Mouse (Mus musculus): ENCODE measurements at regions not wholly inside any gene's neighbourhood (a gene's known extent, or its start where the extent isn't known, plus 50 kb on each side); places are given as distances from the start of the nearest gene placed in this dataset.

- Histone ChIP-seq H3K4me2 (no peak overlapping the region), H3K27ac (no peak overlapping the region), H3K36me3 (no peaks in the 10 kb centered on the region), H3K27me3 (no peaks in the 10 kb centered on the region), H3K4me3 (no peak overlapping the region), H3K4me1 (replicated peaks) (no peaks in the 10 kb centered on the region), H3K9me3 (replicated peaks) (no peaks in the 10 kb centered on the region), H3K9ac (no peak overlapping the region)
- WGBS, result 59% methylated on average over 15 of the region's 15 CpGs
- no peak for ATAC-seq (replicated peaks; ENCODE audit: insufficient number of reproducible peaks, insufficient read depth, low FRiP score, low read depth)
Observed at GRCm38 (mm10) chr16:7638955-7639755, 785.8 kb downstream of the Tmem114 start.

GRCm38 (mm10) chr16:7637993-7638392 is 786.9 kb downstream of the Tmem114 start:
- Histone ChIP-seq H3K9me3 (replicated peaks) (no peaks in the 10 kb centered on the region), H3K9ac (no peak overlapping the region), H3K4me1 (replicated peaks) (no peaks in the 10 kb centered on the region), H3K36me3 (no peaks in the 10 kb centered on the region), H3K27me3 (no peaks in the 10 kb centered on the region), H3K4me2 (no peak overlapping the region), H3K27ac (no peak overlapping the region), H3K4me3 (no peak overlapping the region)
- no peak for ATAC-seq (replicated peaks; ENCODE audit: insufficient number of reproducible peaks, insufficient read depth, low FRiP score, low read depth)

- Histone ChIP-seq H3K9me3 (replicated peaks) (no peaks in the 10 kb centered on the region), H3K9ac (no peak overlapping the region), H3K27ac (no peak overlapping the region), H3K4me1 (replicated peaks) (no peaks in the 10 kb centered on the region), H3K4me3 (no peak overlapping the region), H3K27me3 (no peaks in the 10 kb centered on the region), H3K4me2 (no peak overlapping the region), H3K36me3 (no peaks in the 10 kb centered on the region)
- 67% methylated on average over 5 of the region's 5 CpGs for WGBS
- no peak for ATAC-seq (replicated peaks; ENCODE audit: insufficient number of reproducible peaks, insufficient read depth, low FRiP score, low read depth)
Observed at GRCm38 (mm10) chr16:7637121-7637700, 787.7 kb downstream of the Tmem114 start.

GRCm38 (mm10) chr16:7636326-7636725 is 788.6 kb downstream of the Tmem114 start:
- 69% methylated on average over 5 of the region's 5 CpGs for WGBS
- Histone ChIP-seq H3K27ac (no peak overlapping the region), H3K4me2 (no peak overlapping the region)

GRCm38 (mm10) chr16:7632474-7632873 is 792.5 kb downstream of the Tmem114 start:
- H3K4me2 ChIP-seq, result no peak overlapping the region
- H3K36me3 ChIP-seq, result no peaks in the 10 kb centered on the region
- H3K27ac ChIP-seq, result no peak overlapping the region
- no peak for ATAC-seq (replicated peaks; ENCODE audit: insufficient number of reproducible peaks, insufficient read depth, low FRiP score, low read depth)
- H3K9ac ChIP-seq, result no peak overlapping the region
- H3K4me3 ChIP-seq, result no peak overlapping the region
- H3K9me3 ChIP-seq (replicated peaks), result no peaks in the 10 kb centered on the region
- 20% methylated on average over 5 of the region's 5 CpGs for WGBS
- no peaks in the 10 kb centered on the region for H3K27me3 ChIP-seq
- H3K4me1 ChIP-seq (replicated peaks), result no peaks in the 10 kb centered on the region

More at GRCm38 (mm10) chr16:7636326-7636725, 788.6 kb downstream of the Tmem114 start:
- Histone ChIP-seq H3K4me1 (replicated peaks) (no peaks in the 10 kb centered on the region), H3K9me3 (replicated peaks) (no peaks in the 10 kb centered on the region), H3K27me3 (no peaks in the 10 kb centered on the region), H3K4me3 (no peak overlapping the region), H3K36me3 (no peaks in the 10 kb centered on the region), H3K9ac (no peak overlapping the region)
- ATAC-seq (replicated peaks; ENCODE audit: insufficient number of reproducible peaks, insufficient read depth, low FRiP score, low read depth), result no peak

GRCm38 (mm10) chr16:7628351-7628750 is 796.6 kb downstream of the Tmem114 start:
- Histone ChIP-seq H3K4me3 (no peak overlapping the region), H3K4me1 (replicated peaks) (no peaks in the 10 kb centered on the region), H3K27me3 (no peaks in the 10 kb centered on the region), H3K9me3 (replicated peaks) (no peaks in the 10 kb centered on the region), H3K36me3 (no peaks in the 10 kb centered on the region), H3K9ac (no peak overlapping the region), H3K4me2 (no peak overlapping the region), H3K27ac (no peak overlapping the region)
- ATAC-seq (replicated peaks; ENCODE audit: insufficient number of reproducible peaks, insufficient read depth, low FRiP score, low read depth), result no peak
- 42% methylated on average over 8 of the region's 8 CpGs for WGBS

GRCm38 (mm10) chr16:7606602-7607001 is 818.3 kb downstream of the Tmem114 start:
- Histone ChIP-seq H3K27me3 (no peaks in the 10 kb centered on the region), H3K27ac (no peak overlapping the region), H3K4me3 (no peak overlapping the region), H3K9ac (no peak overlapping the region), H3K4me1 (replicated peaks) (no peaks in the 10 kb centered on the region), H3K36me3 (no peaks in the 10 kb centered on the region), H3K9me3 (replicated peaks) (no peaks in the 10 kb centered on the region), H3K4me2 (no peak overlapping the region)
- no peak for ATAC-seq (replicated peaks; ENCODE audit: insufficient number of reproducible peaks, insufficient read depth, low FRiP score, low read depth)
- 31% methylated on average over 2 of the region's 2 CpGs for WGBS

- WGBS, result 29% methylated on average over 1 of the region's 1 CpGs
- H3K4me3 ChIP-seq, result no peak overlapping the region
- no peaks in the 10 kb centered on the region for H3K36me3 ChIP-seq
- H3K9me3 ChIP-seq (replicated peaks), result no peaks in the 10 kb centered on the region
- H3K4me2 ChIP-seq, result no peak overlapping the region
- H3K27ac ChIP-seq, result no peak overlapping the region
- H3K27me3 ChIP-seq, result no peaks in the 10 kb centered on the region
- ATAC-seq (replicated peaks; ENCODE audit: insufficient number of reproducible peaks, insufficient read depth, low FRiP score, low read depth), result no peak
- H3K4me1 ChIP-seq (replicated peaks), result no peaks in the 10 kb centered on the region
- H3K9ac ChIP-seq, result no peak overlapping the region
Observed at GRCm38 (mm10) chr16:7602428-7602827, 822.5 kb downstream of the Tmem114 start.

- no peak overlapping the region for H3K4me3 ChIP-seq
- no peaks in the 10 kb centered on the region for H3K9me3 ChIP-seq (replicated peaks)
- H3K36me3 ChIP-seq, result no peaks in the 10 kb centered on the region
- H3K4me1 ChIP-seq (replicated peaks), result no peaks in the 10 kb centered on the region
- no peak overlapping the region for H3K9ac ChIP-seq
- no peaks in the 10 kb centered on the region for H3K27me3 ChIP-seq
- H3K27ac ChIP-seq, result no peak overlapping the region
- 56% methylated on average over 3 of the region's 3 CpGs for WGBS
- H3K4me2 ChIP-seq, result no peak overlapping the region
- no peak for ATAC-seq (replicated peaks; ENCODE audit: insufficient number of reproducible peaks, insufficient read depth, low FRiP score, low read depth)
Observed at GRCm38 (mm10) chr16:7574879-7575278, 850.1 kb downstream of the Tmem114 start.

GRCm38 (mm10) chr16:7560841-7561240 is 864.1 kb downstream of the Tmem114 start:
- H3K9me3 ChIP-seq (replicated peaks), result no peaks in the 10 kb centered on the region
- ATAC-seq (replicated peaks; ENCODE audit: insufficient number of reproducible peaks, insufficient read depth, low FRiP score, low read depth), result no peak
- H3K27me3 ChIP-seq, result no peaks in the 10 kb centered on the region
- 42% methylated on average over 2 of the region's 2 CpGs for WGBS
- H3K4me3 ChIP-seq, result no peak overlapping the region
- no peak overlapping the region for H3K27ac ChIP-seq
- no peak overlapping the region for H3K4me2 ChIP-seq
- no peaks in the 10 kb centered on the region for H3K36me3 ChIP-seq
- H3K9ac ChIP-seq, result no peak overlapping the region
- H3K4me1 ChIP-seq (replicated peaks), result no peaks in the 10 kb centered on the region

GRCm38 (mm10) chr16:7559177-7559576 is 865.8 kb downstream of the Tmem114 start:
- Histone ChIP-seq H3K4me1 (replicated peaks) (no peaks in the 10 kb centered on the region), H3K27me3 (no peaks in the 10 kb centered on the region), H3K9me3 (replicated peaks) (no peaks in the 10 kb centered on the region), H3K4me2 (no peak overlapping the region), H3K9ac (no peak overlapping the region), H3K4me3 (no peak overlapping the region), H3K27ac (no peak overlapping the region), H3K36me3 (no peaks in the 10 kb centered on the region)
- 86% methylated on average over 1 of the region's 1 CpGs for WGBS
- no peak for ATAC-seq (replicated peaks; ENCODE audit: insufficient number of reproducible peaks, insufficient read depth, low FRiP score, low read depth)

- WGBS, result 61% methylated on average over 1 of the region's 1 CpGs
- H3K4me2 ChIP-seq, result no peak overlapping the region
- no peaks in the 10 kb centered on the region for H3K9me3 ChIP-seq (replicated peaks)
- no peaks in the 10 kb centered on the region for H3K27me3 ChIP-seq
- no peak overlapping the region for H3K4me3 ChIP-seq
- H3K36me3 ChIP-seq, result no peaks in the 10 kb centered on the region
- H3K27ac ChIP-seq, result no peak overlapping the region
- ATAC-seq (replicated peaks; ENCODE audit: insufficient number of reproducible peaks, insufficient read depth, low FRiP score, low read depth), result no peak
- H3K4me1 ChIP-seq (replicated peaks), result no peaks in the 10 kb centered on the region
- no peak overlapping the region for H3K9ac ChIP-seq
Observed at GRCm38 (mm10) chr16:7558637-7559036, 866.3 kb downstream of the Tmem114 start.

Data from heart, embryonic 15.5 days (tissue).